Mouse (Mus musculus): ENCODE data around the gene Vhl.

- no peak for TF ChIP-seq CTCF (IDR thresholded peaks at IDR 0.05; ENCODE audit: low read depth)
- no peak for TF ChIP-seq EP300 (optimal IDR thresholded peaks at IDR 0.05)
Measured at GRCm38 (mm10) chr6:113623386-113623785, 373 bp upstream of the Vhl start.

All from stomach, postnatal 0 days (tissue).